Mouse (Mus musculus): Measurements from ENCODE around the gene Arsb. TPM values are rescaled to one million over a fixed set of nuclear protein-coding genes. Genes with fewer than 3 reads are reported as not detected.

Arsb gene
- polyA plus RNA-seq, 1 experiment from 2014 or later, result 28.0 TPM

DNA sequence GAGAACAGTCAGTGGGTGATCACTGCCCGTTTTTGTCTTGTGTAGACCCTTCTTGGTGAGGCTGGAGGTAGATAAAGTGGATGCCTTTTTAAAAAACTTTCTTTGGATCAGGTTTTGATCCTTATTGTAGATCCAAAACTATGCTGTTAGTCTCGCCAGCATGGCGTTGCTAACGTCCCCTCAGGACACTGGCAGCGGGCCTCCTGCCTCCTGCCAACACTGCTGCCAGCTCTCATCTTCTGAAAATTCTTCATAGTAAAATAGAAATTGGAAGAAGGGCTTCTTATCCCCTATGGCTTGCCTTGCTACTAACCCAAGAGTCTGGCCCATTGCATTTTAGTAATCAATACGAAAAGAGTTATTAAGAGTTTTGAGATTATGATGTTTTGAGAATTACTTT is 101.2 kb downstream of the Arsb start:
- Histone ChIP-seq H3K4me3 (ENCODE audit: inconsistent target) (no peak overlapping the region), H3K27ac (no peak overlapping the region), H3K79me2 (ENCODE audit: inconsistent target) (no peaks in the 10 kb centered on the region), H3K36me3 (ENCODE audit: inconsistent target) (no peaks in the 10 kb centered on the region)
- WGBS (ENCODE audit: missing documents), result 96% methylated on average over 6 of the region's 6 CpGs

DNA sequence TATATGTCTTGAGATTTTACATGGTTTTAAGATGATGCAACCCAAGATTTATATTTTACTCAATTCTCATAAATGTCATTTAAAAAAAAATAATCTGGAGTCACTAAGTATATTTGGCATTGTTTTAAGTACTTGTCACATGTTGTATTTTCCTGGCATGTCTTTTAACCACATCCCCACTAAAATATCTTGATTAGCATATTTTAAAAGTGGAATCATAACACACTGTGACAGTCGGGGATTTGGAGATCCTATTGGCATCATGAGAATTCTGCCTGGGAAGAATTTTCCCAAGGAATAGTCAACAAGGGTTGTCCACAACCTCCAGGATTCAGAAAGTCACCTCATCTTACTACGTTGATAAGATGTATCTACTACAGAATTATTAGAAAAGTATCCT is 106.5 kb downstream of the Arsb start:
- WGBS (ENCODE audit: missing documents), result 82% methylated on average over 2 of the region's 2 CpGs

DNA sequence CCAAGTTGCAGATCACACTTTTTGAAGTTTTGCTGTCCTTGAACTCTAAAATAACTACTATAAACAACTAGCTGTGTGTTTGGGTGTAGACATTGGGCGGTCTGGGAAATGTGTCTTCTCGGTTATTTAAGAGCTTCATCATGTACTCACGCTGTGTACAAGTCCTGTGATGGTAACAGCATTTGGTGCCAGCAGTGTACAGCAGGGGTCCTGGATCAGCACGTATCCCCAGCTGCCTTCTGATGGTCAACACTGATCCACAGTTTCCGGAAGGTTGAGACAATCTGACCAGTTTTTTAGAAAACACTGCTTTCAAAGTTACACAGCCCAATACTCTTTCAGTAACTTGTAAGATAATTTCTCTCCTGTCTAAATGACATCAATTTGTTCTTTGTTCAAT is 108.0 kb downstream of the Arsb start:
- no peak overlapping the region for H3K4me3 ChIP-seq (ENCODE audit: inconsistent target)
- no peak overlapping the region for H3K27ac ChIP-seq

More for the DNA sequence above, 106.5 kb downstream of the Arsb start:
- H3K4me3 ChIP-seq (ENCODE audit: inconsistent target), result no peak overlapping the region
- no peaks in the 10 kb centered on the region for H3K36me3 ChIP-seq (ENCODE audit: inconsistent target)
- H3K27ac ChIP-seq, result no peak overlapping the region
- no peaks in the 10 kb centered on the region for H3K79me2 ChIP-seq (ENCODE audit: inconsistent target)

DNA sequence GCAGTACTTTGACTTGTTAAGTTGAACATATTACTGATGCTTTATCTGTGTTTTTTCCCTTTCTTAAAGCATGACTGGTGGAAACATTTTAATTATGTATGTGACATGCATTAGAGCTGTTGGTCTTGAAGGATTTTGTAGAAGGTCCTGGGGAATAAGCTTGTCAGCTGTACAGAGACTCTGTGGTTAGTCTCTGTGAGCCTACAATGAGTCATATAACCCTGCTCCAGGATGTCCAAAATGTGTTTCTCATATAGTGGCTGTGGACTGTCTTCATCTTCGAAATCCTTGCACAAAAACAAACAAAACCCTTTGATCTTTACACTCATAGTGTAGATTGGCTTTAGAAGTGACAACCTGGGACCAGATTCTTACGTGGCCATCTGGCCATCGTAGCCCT is 110.7 kb downstream of the Arsb start:
- Histone ChIP-seq H3K36me3 (ENCODE audit: inconsistent target) (no peaks in the 10 kb centered on the region), H3K79me2 (ENCODE audit: inconsistent target) (no peaks in the 10 kb centered on the region), H3K4me3 (ENCODE audit: inconsistent target) (no peak overlapping the region), H3K27ac (no peak overlapping the region)
- 98% methylated on average over 3 of the region's 3 CpGs for WGBS (ENCODE audit: missing documents)

More for the DNA sequence above, 108.0 kb downstream of the Arsb start:
- no peaks in the 10 kb centered on the region for H3K79me2 ChIP-seq (ENCODE audit: inconsistent target)
- H3K36me3 ChIP-seq (ENCODE audit: inconsistent target), result no peaks in the 10 kb centered on the region
- 99% methylated on average over 5 of the region's 5 CpGs for WGBS (ENCODE audit: missing documents)

DNA sequence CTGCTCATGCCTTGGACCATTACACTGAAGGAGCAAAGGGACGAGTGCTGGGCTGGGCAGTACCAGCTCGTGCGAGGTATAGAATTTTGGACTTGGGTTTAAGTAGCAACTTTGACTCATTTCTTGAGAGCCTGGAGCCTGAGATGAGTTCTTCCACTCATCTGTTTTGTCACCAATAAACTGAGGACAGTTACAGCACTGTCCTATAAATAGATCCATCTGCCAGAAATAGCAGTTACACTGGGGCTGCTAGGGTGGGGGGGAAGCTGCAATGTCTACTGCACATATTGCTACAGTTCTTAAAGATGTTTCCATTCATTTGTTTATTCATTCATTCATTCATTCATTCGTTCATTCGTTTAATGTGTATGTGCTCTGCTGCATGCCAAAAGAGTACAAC is 115.6 kb downstream of the Arsb start:
- Histone ChIP-seq H3K27ac (no peak overlapping the region), H3K4me3 (ENCODE audit: inconsistent target) (no peak overlapping the region), H3K79me2 (ENCODE audit: inconsistent target) (no peaks in the 10 kb centered on the region), H3K36me3 (ENCODE audit: inconsistent target) (no peaks in the 10 kb centered on the region)
- 94% methylated on average over 5 of the region's 5 CpGs for WGBS (ENCODE audit: missing documents)

DNA sequence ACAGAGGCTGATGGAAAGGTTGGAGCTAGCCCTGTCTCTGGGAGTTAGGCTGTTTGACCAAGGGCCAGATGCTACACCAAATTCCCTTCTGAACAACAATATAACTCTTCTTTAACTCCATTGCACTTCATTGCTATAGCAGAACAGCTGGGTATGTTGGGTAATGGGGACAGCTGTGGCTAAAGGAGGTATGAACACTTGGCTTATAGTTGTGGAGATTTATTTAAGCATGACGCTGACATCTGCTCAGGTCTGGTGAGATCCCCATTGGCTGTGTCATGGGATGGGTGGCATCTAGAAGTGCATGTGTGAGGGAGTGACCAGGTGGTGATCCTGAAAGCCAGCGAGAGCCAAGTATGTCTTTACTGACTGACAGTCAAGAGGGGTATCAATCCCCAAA is 116.8 kb downstream of the Arsb start:
- Histone ChIP-seq H3K4me3 (ENCODE audit: inconsistent target) (no peak overlapping the region), H3K36me3 (ENCODE audit: inconsistent target) (no peaks in the 10 kb centered on the region), H3K27ac (no peak overlapping the region), H3K79me2 (ENCODE audit: inconsistent target) (no peaks in the 10 kb centered on the region)
- WGBS (ENCODE audit: missing documents), result 100% methylated on average over 2 of the region's 2 CpGs

DNA sequence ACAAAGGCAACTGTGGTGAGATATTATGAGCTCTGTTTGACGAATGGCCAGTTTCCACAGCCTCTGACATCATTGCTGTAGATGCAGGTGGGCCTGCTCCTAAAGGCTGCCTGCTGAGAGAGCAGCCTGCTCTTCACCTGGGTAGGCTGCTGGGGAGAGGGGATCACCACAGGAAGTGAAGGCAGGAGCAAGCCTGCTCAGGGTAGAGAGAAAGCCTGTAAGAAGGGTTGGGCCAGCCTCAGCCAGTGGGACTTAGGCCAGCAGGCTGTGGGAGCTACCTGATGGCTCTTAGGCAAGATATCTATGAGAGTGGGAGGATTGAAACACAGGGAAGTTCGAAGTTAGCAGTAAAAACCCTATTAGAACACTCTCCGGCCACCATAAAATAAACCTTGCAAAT is 117.5 kb downstream of the Arsb start:
- no peak overlapping the region for H3K4me3 ChIP-seq (ENCODE audit: inconsistent target)
- 86% methylated on average over 3 of the region's 3 CpGs for WGBS (ENCODE audit: missing documents)
- H3K27ac ChIP-seq, result no peak overlapping the region
- no peaks in the 10 kb centered on the region for H3K79me2 ChIP-seq (ENCODE audit: inconsistent target)
- H3K36me3 ChIP-seq (ENCODE audit: inconsistent target), result no peaks in the 10 kb centered on the region

DNA sequence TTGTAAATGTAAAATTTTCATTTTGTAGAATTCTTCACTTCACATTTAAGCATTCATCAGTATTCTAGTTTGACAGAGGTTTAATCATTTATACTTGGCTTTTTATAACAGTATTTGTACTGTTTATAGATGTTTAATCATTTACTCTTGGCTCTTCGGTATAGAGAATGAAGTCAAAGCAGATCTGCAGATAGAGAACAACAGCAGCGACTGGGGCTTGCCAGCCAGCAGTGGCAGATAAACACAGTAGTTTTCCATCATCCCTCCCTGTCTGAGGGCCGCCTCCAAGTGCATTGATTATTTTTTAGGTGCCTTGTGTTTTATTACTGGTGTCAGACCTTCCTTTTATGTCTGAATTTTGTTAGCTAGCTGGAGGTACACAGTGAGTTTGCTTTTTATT is 118.6 kb downstream of the Arsb start:
- H3K36me3 ChIP-seq (ENCODE audit: inconsistent target), result no peaks in the 10 kb centered on the region
- H3K27ac ChIP-seq, result no peak overlapping the region
- no peak overlapping the region for H3K4me3 ChIP-seq (ENCODE audit: inconsistent target)
- H3K79me2 ChIP-seq (ENCODE audit: inconsistent target), result no peaks in the 10 kb centered on the region
- WGBS (ENCODE audit: missing documents), result 98% methylated on average over 3 of the region's 3 CpGs

DNA sequence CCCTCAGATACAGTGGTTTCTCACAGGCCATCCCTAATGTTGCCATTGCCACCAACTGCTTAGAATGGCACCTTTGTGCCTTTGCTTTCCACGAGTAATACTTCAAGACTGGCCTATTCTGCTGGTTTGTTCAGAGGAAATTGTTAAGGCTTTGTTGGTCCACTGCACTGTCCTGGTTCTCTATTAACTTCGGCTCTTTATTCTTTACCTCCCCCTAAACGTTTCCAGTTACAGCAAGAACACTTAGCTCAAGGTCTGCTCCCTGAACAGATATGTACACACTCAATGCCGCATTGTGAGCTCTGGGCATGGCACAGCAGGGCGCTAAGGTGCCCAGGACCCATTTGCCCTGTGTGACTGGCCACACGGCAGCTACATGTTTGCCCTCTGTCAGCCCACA is 119.8 kb downstream of the Arsb start:
- Histone ChIP-seq H3K4me3 (ENCODE audit: inconsistent target) (no peak overlapping the region), H3K27ac (no peak overlapping the region), H3K36me3 (ENCODE audit: inconsistent target) (no peaks in the 10 kb centered on the region), H3K79me2 (ENCODE audit: inconsistent target) (no peaks in the 10 kb centered on the region)
- 97% methylated on average over 6 of the region's 6 CpGs for WGBS (ENCODE audit: missing documents)

DNA sequence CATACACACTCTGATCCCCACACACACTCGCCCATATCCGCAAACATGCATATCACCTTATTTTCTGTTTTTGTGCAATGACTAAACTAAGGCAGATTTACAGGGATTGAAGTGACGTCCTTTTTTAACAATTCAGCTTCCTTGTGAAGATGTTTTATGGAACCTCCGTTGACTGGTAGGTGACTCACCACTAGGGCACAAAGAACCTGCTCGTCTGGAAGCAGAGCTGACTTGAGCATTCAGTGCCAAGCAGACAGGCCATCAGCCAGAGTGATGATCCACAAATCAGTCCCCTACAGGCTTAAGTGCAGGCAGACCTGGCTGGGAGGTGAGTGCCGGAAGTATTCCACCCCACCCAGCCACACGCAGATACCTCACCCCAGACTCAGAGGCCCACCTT is 120.7 kb downstream of the Arsb start:
- Histone ChIP-seq H3K36me3 (ENCODE audit: inconsistent target) (no peaks in the 10 kb centered on the region), H3K4me3 (ENCODE audit: inconsistent target) (no peak overlapping the region), H3K79me2 (ENCODE audit: inconsistent target) (no peaks in the 10 kb centered on the region), H3K27ac (no peak overlapping the region)
- WGBS (ENCODE audit: missing documents), result 93% methylated on average over 7 of the region's 7 CpGs

DNA sequence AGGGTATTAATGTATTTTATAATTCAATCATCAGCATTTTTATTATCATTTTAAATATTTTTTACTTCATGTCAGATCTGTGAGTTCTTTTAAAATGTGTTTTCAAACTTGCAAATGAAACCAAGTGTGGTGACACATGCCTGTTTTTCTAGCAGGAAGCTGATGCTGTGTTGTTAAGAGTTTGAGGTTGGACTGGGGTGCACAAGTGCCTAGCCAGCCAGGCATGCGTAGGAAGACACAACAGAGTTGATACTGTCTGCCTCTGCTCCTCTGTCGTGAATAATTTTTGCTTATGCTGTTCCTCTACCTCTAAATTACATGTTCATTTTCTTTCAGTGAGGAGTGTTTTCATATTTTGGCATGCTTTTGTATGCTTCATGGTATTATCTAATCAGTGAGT is 122.7 kb downstream of the Arsb start:
- Histone ChIP-seq H3K79me2 (ENCODE audit: inconsistent target) (no peaks in the 10 kb centered on the region), H3K36me3 (ENCODE audit: inconsistent target) (no peaks in the 10 kb centered on the region), H3K4me3 (ENCODE audit: inconsistent target) (no peak overlapping the region), H3K27ac (no peak overlapping the region)
- WGBS (ENCODE audit: missing documents), result 46% methylated on average over 2 of the region's 2 CpGs

DNA sequence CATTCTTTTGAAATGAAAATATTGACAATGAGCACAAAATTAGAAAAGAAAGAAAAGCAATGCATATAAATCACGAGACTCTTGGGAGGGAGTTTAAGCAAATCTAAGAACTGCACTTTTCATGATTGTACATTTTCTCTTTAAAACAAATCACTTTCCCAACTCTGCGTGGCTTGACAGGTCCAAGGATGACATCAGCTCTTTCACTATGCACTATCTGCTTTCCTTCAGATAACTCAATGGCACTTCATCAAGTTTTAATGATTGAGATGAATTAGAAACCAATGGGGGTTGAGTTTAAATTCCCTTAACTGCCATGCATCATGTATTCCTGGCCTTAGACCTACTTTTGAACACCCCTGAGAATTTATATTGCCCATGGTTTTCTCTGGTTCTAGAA is 124.0 kb downstream of the Arsb start:
- WGBS (ENCODE audit: missing documents), result 100% methylated on average over 2 of the region's 2 CpGs
- no peak overlapping the region for H3K4me3 ChIP-seq (ENCODE audit: inconsistent target)
- no peaks in the 10 kb centered on the region for H3K79me2 ChIP-seq (ENCODE audit: inconsistent target)
- H3K36me3 ChIP-seq (ENCODE audit: inconsistent target), result no peaks in the 10 kb centered on the region
- no peak overlapping the region for H3K27ac ChIP-seq

DNA sequence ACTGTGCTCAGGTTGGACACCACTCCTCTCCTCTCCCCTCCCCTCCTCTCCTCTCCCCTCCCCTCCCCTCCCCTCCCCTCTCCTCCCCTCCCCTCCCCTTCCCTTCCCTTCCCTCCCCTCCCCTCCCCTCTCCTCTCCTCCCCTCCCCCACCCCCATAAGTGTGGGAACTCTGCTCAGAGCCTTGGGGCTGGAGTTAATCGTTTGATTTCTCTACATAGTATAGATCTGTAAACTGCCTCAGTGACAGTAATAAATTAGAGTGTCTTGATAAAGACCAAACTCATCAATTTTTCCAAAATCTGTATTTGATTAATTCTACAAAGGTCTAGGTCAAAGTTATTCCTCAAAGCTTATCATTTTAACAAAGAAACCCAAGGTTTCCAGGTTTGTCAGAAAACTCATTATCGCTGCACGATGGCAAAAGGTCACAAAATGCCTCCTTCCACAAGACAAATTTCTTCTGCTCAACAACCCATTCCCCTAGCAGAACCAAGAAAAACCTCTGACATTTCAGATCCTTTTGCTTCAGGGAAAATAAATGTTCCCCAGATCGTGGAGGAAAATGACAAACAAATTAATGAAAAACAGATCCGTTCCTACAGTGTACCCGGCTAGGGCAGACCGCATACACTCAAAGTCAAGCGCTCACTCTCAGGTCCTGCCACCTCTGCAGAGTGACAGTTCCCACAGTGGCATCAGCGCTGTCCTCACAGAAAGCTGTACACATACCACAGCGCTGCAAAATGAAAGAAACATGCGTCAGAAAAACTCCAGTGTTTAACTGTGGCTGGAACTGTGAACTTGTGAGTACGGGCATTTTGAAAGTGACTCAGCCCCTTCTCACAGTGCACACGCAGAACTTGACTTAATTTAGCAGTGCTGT is 126.8 kb downstream of the Arsb start:
- Histone ChIP-seq H3K27ac (peak overlapping the region; percentile 32), H3K4me3 (ENCODE audit: inconsistent target) (no peak overlapping the region), H3K79me2 (ENCODE audit: inconsistent target) (no peaks in the 10 kb centered on the region), H3K36me3 (ENCODE audit: inconsistent target) (no peaks in the 10 kb centered on the region)
- 49% methylated on average over 13 of the region's 13 CpGs for WGBS (ENCODE audit: missing documents)

DNA sequence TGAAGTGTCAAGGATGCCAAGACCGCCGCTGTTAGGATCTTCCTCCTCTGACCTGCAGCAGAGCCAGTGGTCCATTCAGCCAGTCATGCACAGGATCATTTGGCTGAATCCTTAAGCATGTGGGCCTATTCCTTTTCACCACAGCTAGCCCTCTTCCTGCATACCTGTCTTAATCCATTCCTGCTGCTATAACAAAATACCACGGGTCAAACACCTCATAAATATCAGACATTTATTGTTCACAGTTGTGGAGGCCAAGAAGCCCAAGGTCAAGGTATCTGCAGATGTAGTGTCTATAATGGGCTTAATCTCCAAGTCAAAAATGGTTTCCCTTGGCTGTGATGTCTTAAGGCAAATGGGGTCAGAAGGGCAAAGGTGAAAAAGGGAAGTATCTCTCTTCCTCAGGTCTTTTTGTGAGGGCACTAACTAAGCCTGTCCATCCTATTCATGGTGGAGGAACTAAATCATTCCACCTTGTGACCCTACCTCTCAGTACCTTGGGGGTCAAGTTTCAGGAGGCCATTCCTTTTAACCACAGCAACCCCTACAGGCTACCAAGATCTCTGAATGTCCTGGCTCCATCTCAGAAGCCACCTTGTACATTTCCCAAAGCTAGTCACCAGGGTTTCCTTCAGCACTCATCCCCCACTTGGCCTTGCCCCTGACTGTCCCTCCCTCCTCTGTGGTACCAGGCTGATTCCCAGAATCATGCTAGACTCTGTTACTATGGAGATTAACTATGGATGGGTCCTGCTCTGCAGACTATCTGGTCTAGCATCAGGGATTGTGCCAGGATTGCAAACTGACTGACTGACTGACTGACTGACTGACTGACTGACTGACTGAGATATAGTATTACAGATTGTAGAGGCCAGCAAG is 128.2 kb downstream of the Arsb start:
- WGBS (ENCODE audit: missing documents), result 93% methylated on average over 3 of the region's 3 CpGs
- no peaks in the 10 kb centered on the region for H3K79me2 ChIP-seq (ENCODE audit: inconsistent target)
- H3K36me3 ChIP-seq (ENCODE audit: inconsistent target), result no peaks in the 10 kb centered on the region
- no peak overlapping the region for H3K4me3 ChIP-seq (ENCODE audit: inconsistent target)
- H3K27ac ChIP-seq, result no peak overlapping the region

Data from macrophage (primary cell).